Mouse (Mus musculus): ENCODE measurements around the gene Sema5a. TPM values are rescaled to one million over a fixed set of nuclear protein-coding genes. Genes with fewer than 3 reads are reported as not detected.

Gene Sema5a
- polyA plus RNA-seq, 1 experiment from 2014 or later: 24.9 TPM

DNA sequence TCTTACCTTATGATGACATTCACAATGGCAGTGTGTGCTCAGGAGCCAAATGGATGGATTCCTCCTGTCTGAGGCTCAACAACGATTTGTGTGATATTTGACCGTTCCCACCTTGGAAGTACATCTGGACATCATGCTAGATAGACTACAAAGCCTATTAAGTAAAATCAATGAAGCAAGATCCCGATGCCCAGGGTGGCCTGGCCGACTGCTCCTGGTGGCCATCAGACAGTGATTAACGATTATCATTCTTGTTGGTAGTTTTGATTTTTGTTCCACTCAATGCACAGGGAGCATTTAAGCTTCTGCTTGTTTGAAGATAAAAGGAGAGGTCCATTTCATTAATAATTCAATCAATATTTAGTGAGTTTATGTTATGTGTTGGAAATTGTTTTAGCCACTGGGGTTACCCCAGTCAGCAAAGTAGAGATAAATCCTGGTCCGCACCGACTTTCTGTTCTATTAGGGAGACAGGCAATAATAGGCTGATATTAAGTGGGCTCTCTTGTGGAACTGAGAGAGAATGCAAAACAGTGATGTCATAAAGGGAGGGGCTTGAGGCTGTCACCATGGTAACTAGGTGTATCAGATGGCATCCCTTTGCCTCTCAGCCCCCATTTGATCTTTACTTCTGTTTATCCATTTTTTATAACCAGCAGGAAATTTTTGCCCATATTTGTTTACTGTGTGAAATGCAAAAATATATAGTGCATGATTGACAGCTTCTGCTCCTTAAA is 182.7 kb downstream of the Sema5a start:
- H3K27ac ChIP-seq (ENCODE audit: low read length): no peak overlapping the region
- ATAC-seq (ENCODE audit: insufficient number of reproducible peaks, insufficient read depth, low FRiP score, low read depth): no peak
- H3K4me1 ChIP-seq (ENCODE audit: control insufficient read depth, insufficient read depth, low read length): no peaks in the 10 kb centered on the region
- H3K9me3 ChIP-seq (ENCODE audit: control insufficient read depth, low read depth, low read length): no peaks in the 10 kb centered on the region
- no peaks in the 10 kb centered on the region for H3K36me3 ChIP-seq (ENCODE audit: control insufficient read depth, insufficient read depth, low read length)
- H3K4me3 ChIP-seq (ENCODE audit: low read depth, low read length): no peak overlapping the region
- 71% methylated on average over 7 of the region's 7 CpGs for WGBS
- H3K27me3 ChIP-seq (ENCODE audit: control insufficient read depth, insufficient read depth, low read length): no peaks in the 10 kb centered on the region
- no peak overlapping the region for H3K9ac ChIP-seq (replicated peaks; ENCODE audit: low read depth, low read length)
- no peak overlapping the region for H3K4me2 ChIP-seq (replicated peaks; ENCODE audit: low read depth, low read length)

DNA sequence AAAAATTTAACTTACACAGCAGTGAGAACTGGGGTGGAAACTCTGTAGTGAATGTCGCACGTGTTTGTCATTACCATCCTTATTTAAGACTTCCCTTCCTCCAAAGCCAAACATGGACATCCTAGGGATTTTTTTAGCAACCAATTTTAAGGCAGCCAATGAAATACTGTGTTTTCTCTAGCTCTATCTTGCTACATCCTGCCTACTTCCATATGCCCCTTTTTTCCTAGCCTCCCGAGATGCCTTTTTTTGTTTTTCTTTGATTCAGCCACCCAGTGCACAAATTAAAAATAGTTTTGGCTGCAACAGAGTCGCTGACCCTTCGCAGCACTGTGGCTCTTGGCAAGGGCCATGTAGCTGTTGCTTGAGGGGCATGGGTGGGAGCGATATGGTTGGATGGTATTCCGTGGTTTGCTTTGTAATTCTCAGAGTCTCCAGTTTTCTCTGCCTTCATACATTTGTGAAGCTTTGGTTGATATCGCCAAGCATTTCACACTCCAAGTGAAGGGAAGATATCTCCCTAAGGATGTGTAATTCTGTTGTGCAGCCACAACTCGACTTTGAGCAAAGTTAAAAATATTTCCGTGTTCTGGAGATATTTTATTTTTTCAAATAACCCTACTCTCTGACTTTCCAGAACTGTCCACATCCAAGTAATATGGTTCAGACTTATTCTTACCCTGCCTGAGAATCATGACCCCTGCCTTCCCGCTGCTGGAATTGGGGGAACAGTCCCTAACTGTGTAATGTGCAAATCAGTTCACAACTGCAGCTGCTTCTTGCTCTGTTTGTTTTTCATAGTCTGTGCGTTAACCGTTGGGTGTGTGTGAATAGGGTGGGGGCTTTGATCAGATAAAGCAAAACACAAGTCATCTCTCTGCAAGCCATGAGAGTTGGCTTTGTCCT is 188.6 kb downstream of the Sema5a start:
- Histone ChIP-seq H3K27ac (ENCODE audit: low read length) (no peak overlapping the region), H3K4me3 (ENCODE audit: low read depth, low read length) (no peak overlapping the region), H3K4me2 (replicated peaks; ENCODE audit: low read depth, low read length) (no peak overlapping the region), H3K9me3 (ENCODE audit: control insufficient read depth, low read depth, low read length) (no peaks in the 10 kb centered on the region), H3K9ac (replicated peaks; ENCODE audit: low read depth, low read length) (no peak overlapping the region), H3K36me3 (ENCODE audit: control insufficient read depth, insufficient read depth, low read length) (no peaks in the 10 kb centered on the region), H3K4me1 (ENCODE audit: control insufficient read depth, insufficient read depth, low read length) (no peaks in the 10 kb centered on the region), H3K27me3 (ENCODE audit: control insufficient read depth, insufficient read depth, low read length) (no peaks in the 10 kb centered on the region)
- 70% methylated on average over 13 of the region's 13 CpGs for WGBS
- no peak for ATAC-seq (ENCODE audit: insufficient number of reproducible peaks, insufficient read depth, low FRiP score, low read depth)

- H3K27ac ChIP-seq (ENCODE audit: low read length): no peak overlapping the region
- H3K9me3 ChIP-seq (ENCODE audit: control insufficient read depth, low read depth, low read length): no peaks in the 10 kb centered on the region
- H3K36me3 ChIP-seq (ENCODE audit: control insufficient read depth, insufficient read depth, low read length): no peaks in the 10 kb centered on the region
- H3K4me1 ChIP-seq (ENCODE audit: control insufficient read depth, insufficient read depth, low read length): no peaks in the 10 kb centered on the region
- no peaks in the 10 kb centered on the region for H3K27me3 ChIP-seq (ENCODE audit: control insufficient read depth, insufficient read depth, low read length)
- no peak for ATAC-seq (ENCODE audit: insufficient number of reproducible peaks, insufficient read depth, low FRiP score, low read depth)
- H3K9ac ChIP-seq (replicated peaks; ENCODE audit: low read depth, low read length): no peak overlapping the region
- H3K4me3 ChIP-seq (ENCODE audit: low read depth, low read length): no peak overlapping the region
- H3K4me2 ChIP-seq (replicated peaks; ENCODE audit: low read depth, low read length): no peak overlapping the region
Measured at GRCm38 (mm10) chr15:32433833-32434155, 189.2 kb downstream of the Sema5a start.

GRCm38 (mm10) chr15:32434274-32434673 is 189.7 kb downstream of the Sema5a start:
- no peak overlapping the region for H3K4me2 ChIP-seq (replicated peaks; ENCODE audit: low read depth, low read length)
- no peak overlapping the region for H3K27ac ChIP-seq (ENCODE audit: low read length)
- no peaks in the 10 kb centered on the region for H3K4me1 ChIP-seq (ENCODE audit: control insufficient read depth, insufficient read depth, low read length)
- H3K27me3 ChIP-seq (ENCODE audit: control insufficient read depth, insufficient read depth, low read length): no peaks in the 10 kb centered on the region
- no peak overlapping the region for H3K4me3 ChIP-seq (ENCODE audit: low read depth, low read length)
- no peak overlapping the region for H3K9ac ChIP-seq (replicated peaks; ENCODE audit: low read depth, low read length)
- H3K36me3 ChIP-seq (ENCODE audit: control insufficient read depth, insufficient read depth, low read length): no peaks in the 10 kb centered on the region
- ATAC-seq (ENCODE audit: insufficient number of reproducible peaks, insufficient read depth, low FRiP score, low read depth): no peak
- no peaks in the 10 kb centered on the region for H3K9me3 ChIP-seq (ENCODE audit: control insufficient read depth, low read depth, low read length)

DNA sequence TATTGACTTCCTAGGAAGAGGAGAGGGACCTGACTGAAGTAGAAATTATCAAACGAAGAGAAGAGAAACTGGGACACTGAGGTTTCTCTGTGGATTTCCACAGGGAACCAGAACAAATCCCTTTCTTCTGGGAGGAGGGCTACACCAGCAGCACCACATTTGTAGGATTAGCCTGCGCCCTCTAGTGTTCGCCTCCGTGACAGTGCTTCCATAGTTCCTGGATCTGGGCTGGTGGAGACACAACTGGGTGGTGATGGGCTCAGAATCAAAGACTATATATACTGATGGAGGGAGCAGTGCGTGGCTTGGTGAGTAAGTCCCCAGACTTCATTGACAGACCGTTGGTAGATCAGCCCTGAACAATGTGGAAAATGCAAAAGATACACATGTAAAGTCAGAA is 193.0 kb downstream of the Sema5a start:
- peak; percentile 49; the same call in 1 of the 2 replicates for ATAC-seq (ENCODE audit: insufficient number of reproducible peaks, insufficient read depth, low FRiP score, low read depth)
- H3K4me3 ChIP-seq (ENCODE audit: low read depth, low read length): no peak overlapping the region
- 19% methylated on average over 6 of the region's 6 CpGs for WGBS

DNA sequence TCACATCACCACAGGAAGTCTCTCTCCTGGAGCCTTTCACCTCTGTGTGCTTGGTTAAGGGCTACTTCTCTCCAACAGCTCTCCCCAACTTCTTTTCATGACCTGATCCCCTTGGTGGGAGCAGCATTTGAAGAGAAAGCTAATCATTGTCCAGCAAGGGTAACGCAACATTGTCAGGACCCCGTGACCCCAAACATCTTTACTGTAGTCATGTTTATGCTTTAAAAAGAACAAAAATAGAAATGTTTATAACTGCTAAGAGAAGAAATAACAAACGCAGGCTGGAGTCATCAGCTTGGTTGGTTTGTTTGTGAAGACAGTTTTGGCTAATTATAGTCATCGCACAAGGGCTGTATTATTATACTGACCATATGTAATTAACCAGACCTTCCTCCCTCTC is 198.1 kb downstream of the Sema5a start:
- no peak for ATAC-seq (ENCODE audit: insufficient number of reproducible peaks, insufficient read depth, low FRiP score, low read depth)

More for the DNA sequence above, 193.0 kb downstream of the Sema5a start:
- Histone ChIP-seq H3K27ac (ENCODE audit: low read length) (no peak overlapping the region), H3K36me3 (ENCODE audit: control insufficient read depth, insufficient read depth, low read length) (no peaks in the 10 kb centered on the region), H3K4me2 (replicated peaks; ENCODE audit: low read depth, low read length) (no peak overlapping the region), H3K27me3 (ENCODE audit: control insufficient read depth, insufficient read depth, low read length) (no peaks in the 10 kb centered on the region), H3K4me1 (ENCODE audit: control insufficient read depth, insufficient read depth, low read length) (no peaks in the 10 kb centered on the region), H3K9ac (replicated peaks; ENCODE audit: low read depth, low read length) (no peak overlapping the region), H3K9me3 (ENCODE audit: control insufficient read depth, low read depth, low read length) (no peaks in the 10 kb centered on the region)

DNA sequence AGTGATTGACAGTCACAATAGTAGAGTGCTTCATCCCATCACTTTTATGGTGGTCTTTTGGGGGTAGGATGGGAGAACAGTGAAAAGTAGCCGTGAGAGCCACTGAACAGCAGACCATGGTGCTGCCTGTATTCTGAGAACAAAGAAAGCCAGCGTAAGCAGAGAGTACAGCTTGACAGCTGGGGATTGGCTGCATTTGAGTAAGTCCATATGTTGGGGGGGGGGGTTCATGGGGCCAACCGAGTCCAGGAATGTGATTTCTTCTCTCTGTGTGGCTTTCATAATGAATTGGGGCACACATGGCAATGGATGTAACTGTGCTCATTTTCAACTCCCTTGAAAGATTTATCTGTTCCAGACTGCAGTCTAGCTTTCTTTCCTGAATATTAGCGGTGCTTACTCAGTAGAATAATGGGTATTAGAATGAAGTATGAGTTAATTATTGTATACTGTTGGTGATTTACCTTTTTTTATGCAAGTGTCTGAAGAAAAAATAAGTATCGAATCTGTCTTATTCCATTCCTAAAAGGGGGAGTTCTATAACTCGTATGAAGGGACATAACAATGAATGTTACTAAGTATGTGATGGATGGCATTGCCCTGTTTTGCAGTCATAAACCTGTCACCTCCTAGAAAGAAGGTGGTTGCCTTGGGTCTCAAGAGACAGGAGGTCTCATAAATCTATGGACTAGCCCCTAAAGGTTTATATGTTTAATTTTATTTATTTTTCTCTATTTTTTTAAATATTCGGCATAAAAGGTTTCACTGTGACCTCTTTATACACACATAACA is 203.1 kb downstream of the Sema5a start:
- no peaks in the 10 kb centered on the region for H3K36me3 ChIP-seq (ENCODE audit: control insufficient read depth, insufficient read depth, low read length)
- no peak overlapping the region for H3K27ac ChIP-seq (ENCODE audit: low read length)
- no peaks in the 10 kb centered on the region for H3K9me3 ChIP-seq (ENCODE audit: control insufficient read depth, low read depth, low read length)
- no peaks in the 10 kb centered on the region for H3K4me1 ChIP-seq (ENCODE audit: control insufficient read depth, insufficient read depth, low read length)
- WGBS: 44% methylated on average over 7 of the region's 7 CpGs
- no peak overlapping the region for H3K4me3 ChIP-seq (ENCODE audit: low read depth, low read length)
- H3K9ac ChIP-seq (replicated peaks; ENCODE audit: low read depth, low read length): no peak overlapping the region
- no peak overlapping the region for H3K4me2 ChIP-seq (replicated peaks; ENCODE audit: low read depth, low read length)
- no peaks in the 10 kb centered on the region for H3K27me3 ChIP-seq (ENCODE audit: control insufficient read depth, insufficient read depth, low read length)
- ATAC-seq (ENCODE audit: insufficient number of reproducible peaks, insufficient read depth, low FRiP score, low read depth): no peak

More for the DNA sequence above, 198.1 kb downstream of the Sema5a start:
- no peak overlapping the region for H3K4me3 ChIP-seq (ENCODE audit: low read depth, low read length)
- H3K27ac ChIP-seq (ENCODE audit: low read length): no peak overlapping the region
- no peaks in the 10 kb centered on the region for H3K4me1 ChIP-seq (ENCODE audit: control insufficient read depth, insufficient read depth, low read length)
- no peak overlapping the region for H3K4me2 ChIP-seq (replicated peaks; ENCODE audit: low read depth, low read length)
- no peaks in the 10 kb centered on the region for H3K27me3 ChIP-seq (ENCODE audit: control insufficient read depth, insufficient read depth, low read length)
- H3K36me3 ChIP-seq (ENCODE audit: control insufficient read depth, insufficient read depth, low read length): no peaks in the 10 kb centered on the region
- no peaks in the 10 kb centered on the region for H3K9me3 ChIP-seq (ENCODE audit: control insufficient read depth, low read depth, low read length)
- WGBS: 62% methylated on average over 4 of the region's 4 CpGs
- no peak overlapping the region for H3K9ac ChIP-seq (replicated peaks; ENCODE audit: low read depth, low read length)

- WGBS: 81% methylated on average over 2 of the region's 2 CpGs
- H3K36me3 ChIP-seq (ENCODE audit: control insufficient read depth, insufficient read depth, low read length): no peaks in the 10 kb centered on the region
- H3K4me1 ChIP-seq (ENCODE audit: control insufficient read depth, insufficient read depth, low read length): no peaks in the 10 kb centered on the region
- no peak overlapping the region for H3K4me3 ChIP-seq (ENCODE audit: low read depth, low read length)
- ATAC-seq (ENCODE audit: insufficient number of reproducible peaks, insufficient read depth, low FRiP score, low read depth): no peak
- no peak overlapping the region for H3K27ac ChIP-seq (ENCODE audit: low read length)
- no peak overlapping the region for H3K4me2 ChIP-seq (replicated peaks; ENCODE audit: low read depth, low read length)
- H3K9me3 ChIP-seq (ENCODE audit: control insufficient read depth, low read depth, low read length): no peaks in the 10 kb centered on the region
- no peaks in the 10 kb centered on the region for H3K27me3 ChIP-seq (ENCODE audit: control insufficient read depth, insufficient read depth, low read length)
- H3K9ac ChIP-seq (replicated peaks; ENCODE audit: low read depth, low read length): no peak overlapping the region
Measured at GRCm38 (mm10) chr15:32459046-32459445, 214.4 kb downstream of the Sema5a start.
